Mouse (Mus musculus) MEL (cell line): ENCODE results near the gene Rnf169. TPM values are rescaled to one million over a fixed set of nuclear protein-coding genes. Genes with fewer than 3 reads are reported as not detected.

Source experiments
- DNase-seq: peaks from one replicate; pipeline ENCODE4 v3.0.0; 2011; ENCODE audit warnings: low read depth, low spot score
- H3K27ac ChIP-seq: 2 replicates; pipeline ENCODE4 v1.5.1; 2012; ENCODE audit warnings: low read depth, mild to moderate bottlenecking, control low read depth, low read length, moderate library complexity; ENCODE audit not compliant: control insufficient read depth
- H3K27me3 ChIP-seq, 2 experiments: fragments of 150-350 bp in 1 of 2; sonication (generic) in 1 of 2; 2 replicates each; pipeline ENCODE4 v1.6.1; 2012; ENCODE audit warnings: low read length in 2 of 2, mild to moderate bottlenecking in 2 of 2, improper control_type of control experiment in 1 of 2, moderate library complexity in 1 of 2; ENCODE audit not compliant: insufficient read depth in 2 of 2, control insufficient read depth in 1 of 2
- H3K36me3 ChIP-seq, 2 experiments: 2 replicates each; pipeline ENCODE4 v1.6.1; 2012 to 2014; ENCODE audit warnings: low read length in 2 of 2, improper control_type of control experiment in 1 of 2, inconsistent platforms in 1 of 2, mild to moderate bottlenecking in 1 of 2; ENCODE audit not compliant: insufficient read depth in 2 of 2, control insufficient read depth in 1 of 2
- H3K4me1 ChIP-seq, 2 experiments: fragments of 150-350 bp in 1 of 2; sonication (generic) in 1 of 2; 2 replicates each; pipeline ENCODE4 v1.6.1; 2012; ENCODE audit warnings: low read length in 2 of 2, improper control_type of control experiment in 1 of 2, mild to moderate bottlenecking in 1 of 2; ENCODE audit not compliant: insufficient read depth in 2 of 2, control insufficient read depth in 1 of 2
- H3K4me3 ChIP-seq, 2 experiments: fragments of 150-350 bp in 1 of 2; sonication (generic) in 1 of 2; 2 replicates each; pipeline ENCODE4 v1.5.1; 2012; ENCODE audit warnings: low read depth in 2 of 2, low read length in 2 of 2, mild to moderate bottlenecking in 2 of 2, moderate library complexity in 2 of 2, control low read depth in 1 of 2, improper control_type of control experiment in 1 of 2; ENCODE audit not compliant: control insufficient read depth in 1 of 2, insufficient read depth in 1 of 2
- H3K79me2 ChIP-seq: 2 replicates; pipeline ENCODE4 v1.6.1; 2012; ENCODE audit warnings: mild to moderate bottlenecking, low read length, moderate library complexity; ENCODE audit not compliant: control insufficient read depth, poor library complexity, insufficient read depth
- H3K9ac ChIP-seq: 2 replicates; pipeline ENCODE4 v1.6.1; 2012; ENCODE audit warnings: low read depth, mild to moderate bottlenecking, control low read depth, low read length, moderate library complexity; ENCODE audit not compliant: control insufficient read depth, poor library complexity, severe bottlenecking
- H3K9me3 ChIP-seq: fragments of 150-350 bp; sonication (generic); replicated peaks from 2 replicates; pipeline ENCODE4 v1.6.1; 2012; ENCODE audit warnings: mild to moderate bottlenecking, low read length, improper control_type of control experiment, moderate library complexity; ENCODE audit not compliant: insufficient read depth
- BHLHE40 ChIP-seq: IDR thresholded peaks from 2 replicates; pipeline ENCODE4 v1.6.1; 2012; ENCODE audit warnings: low read depth, mild to moderate bottlenecking, inconsistent platforms, low read length, improper control_type of control experiment, borderline replicate concordance
- CTCF ChIP-seq, 3 experiments: IDR thresholded peaks in 2 of 3; conservative IDR thresholded peaks in 1 of 3; 2 replicates each; pipeline ENCODE4 v1.5.1; 2011 to 2012; ENCODE audit warnings: low read length in 3 of 3, low read depth in 2 of 3, mild to moderate bottlenecking in 2 of 3, improper control_type of control experiment in 1 of 3, inconsistent platforms in 1 of 3, mixed read lengths in 1 of 3, moderate library complexity in 1 of 3; ENCODE audit not compliant: control insufficient read depth in 1 of 3, insufficient read depth in 1 of 3, poor library complexity in 1 of 3, severe bottlenecking in 1 of 3
- E2F4 ChIP-seq: IDR thresholded peaks from 2 replicates; pipeline ENCODE4 v1.6.1; 2011; ENCODE audit warnings: low read depth, low read length, improper control_type of control experiment, borderline replicate concordance
- EP300 ChIP-seq, 2 experiments: IDR thresholded peaks; 2 replicates each; pipeline ENCODE4 v1.6.1; 2011; ENCODE audit warnings: improper control_type of control experiment in 2 of 2, low read length in 2 of 2, low read depth in 1 of 2, mild to moderate bottlenecking in 1 of 2
- ETS1 ChIP-seq: IDR thresholded peaks from 2 replicates; pipeline ENCODE4 v1.6.1; 2012; ENCODE audit warnings: low read depth, mild to moderate bottlenecking, inconsistent platforms, low read length, improper control_type of control experiment, moderate library complexity
- GATA1 ChIP-seq: IDR thresholded peaks from 2 replicates; pipeline ENCODE4 v1.6.1; 2011; ENCODE audit warnings: low read depth, low read length, improper control_type of control experiment
- JUND ChIP-seq: IDR thresholded peaks from 2 replicates; pipeline ENCODE4 v1.6.1; 2011; ENCODE audit warnings: low read depth, mild to moderate bottlenecking, improper control_type of control experiment, low read length
- KAT2A ChIP-seq: conservative IDR thresholded peaks from 2 replicates; pipeline ENCODE4 v1.6.1; 2012; ENCODE audit warnings: low read depth, low read length, improper control_type of control experiment, inconsistent platforms
- MAFK ChIP-seq: IDR thresholded peaks from 2 replicates; pipeline ENCODE4 v1.6.1; 2011; ENCODE audit warnings: low read depth, mild to moderate bottlenecking, low read length, improper control_type of control experiment, borderline replicate concordance
- MAX ChIP-seq: IDR thresholded peaks from 2 replicates; pipeline ENCODE4 v1.6.1; 2011; ENCODE audit warnings: low read length, improper control_type of control experiment
- MAZ ChIP-seq: IDR thresholded peaks from 2 replicates; pipeline ENCODE4 v1.6.1; 2012; ENCODE audit warnings: low read depth, mild to moderate bottlenecking, inconsistent platforms, low read length, improper control_type of control experiment
- MEF2A ChIP-seq: IDR thresholded peaks from 2 replicates; pipeline ENCODE4 v1.6.1; 2014; ENCODE audit warnings: low read depth, mild to moderate bottlenecking, inconsistent platforms, low read length, improper control_type of control experiment; ENCODE audit not compliant: poor library complexity, insufficient replicate concordance, severe bottlenecking; ENCODE audit errors: extremely low read depth
- MXI1 ChIP-seq: IDR thresholded peaks from 2 replicates; pipeline ENCODE4 v1.6.1; 2011; ENCODE audit warnings: mild to moderate bottlenecking, low read depth, low read length, improper control_type of control experiment
- MYC ChIP-seq: IDR thresholded peaks from 2 replicates; pipeline ENCODE4 v1.6.1; 2011; ENCODE audit warnings: low read depth, mild to moderate bottlenecking, low read length, improper control_type of control experiment, moderate library complexity
- NRF1 ChIP-seq: IDR thresholded peaks from 2 replicates; pipeline ENCODE4 v1.6.1; 2014; ENCODE audit warnings: low read depth, mild to moderate bottlenecking, inconsistent platforms, low read length, improper control_type of control experiment, moderate library complexity; ENCODE audit not compliant: poor library complexity, insufficient read depth, severe bottlenecking
- POLR2AphosphoS2 ChIP-seq: IDR thresholded peaks from 2 replicates; pipeline ENCODE4 v1.6.1; 2011; ENCODE audit warnings: low read length, improper control_type of control experiment
- POLR2AphosphoS5 ChIP-seq: IDR thresholded peaks from 2 replicates; pipeline ENCODE4 v1.6.1; 2012; ENCODE audit warnings: low read depth, borderline replicate concordance, mild to moderate bottlenecking, inconsistent platforms, low read length, moderate library complexity, mixed read lengths
- RAD21 ChIP-seq: IDR thresholded peaks from 2 replicates; pipeline ENCODE4 v1.6.1; 2011; ENCODE audit warnings: mild to moderate bottlenecking, low read depth, low read length, improper control_type of control experiment
- RCOR1 ChIP-seq: IDR thresholded peaks from 2 replicates; pipeline ENCODE4 v1.6.1; 2012; ENCODE audit warnings: low read depth, mild to moderate bottlenecking, inconsistent platforms, low read length, improper control_type of control experiment
- SIN3A ChIP-seq: IDR thresholded peaks from 2 replicates; pipeline ENCODE4 v1.6.1; 2012; ENCODE audit warnings: low read length, improper control_type of control experiment, inconsistent platforms
- SMC3 ChIP-seq: IDR thresholded peaks from 2 replicates; pipeline ENCODE4 v1.6.1; 2011; ENCODE audit warnings: low read depth, low read length, improper control_type of control experiment
- TBP ChIP-seq: IDR thresholded peaks from 2 replicates; pipeline ENCODE4 v1.8.0; 2011; ENCODE audit warnings: low read depth, low read length, improper control_type of control experiment
- TCF12 ChIP-seq: IDR thresholded peaks from 2 replicates; pipeline ENCODE4 v1.6.1; 2014; ENCODE audit warnings: low read depth, mild to moderate bottlenecking, inconsistent platforms, low read length, improper control_type of control experiment, moderate library complexity
- UBTF ChIP-seq: IDR thresholded peaks from 2 replicates; pipeline ENCODE4 v1.6.1; 2012; ENCODE audit warnings: low read depth, mild to moderate bottlenecking, inconsistent platforms, low read length, improper control_type of control experiment, moderate library complexity, borderline replicate concordance; ENCODE audit not compliant: insufficient read depth
- USF1 ChIP-seq: IDR thresholded peaks from 2 replicates; pipeline ENCODE4 v1.6.1; 2014; ENCODE audit warnings: low read depth, mild to moderate bottlenecking, inconsistent platforms, low read length, improper control_type of control experiment, moderate library complexity
- USF2 ChIP-seq, 2 experiments: IDR thresholded peaks; 2 replicates each; pipeline ENCODE4 v1.6.1; 2011 to 2012; ENCODE audit warnings: improper control_type of control experiment in 2 of 2, low read length in 2 of 2, borderline replicate concordance in 1 of 2, inconsistent platforms in 1 of 2, low read depth in 1 of 2, mild to moderate bottlenecking in 1 of 2; ENCODE audit not compliant: insufficient read depth in 1 of 2
- ZC3H11A ChIP-seq: IDR thresholded peaks from 2 replicates; pipeline ENCODE4 v1.6.1; 2012; ENCODE audit warnings: low read depth, mild to moderate bottlenecking, inconsistent platforms, low read length, improper control_type of control experiment
- ZMIZ1 ChIP-seq: IDR thresholded peaks from 2 replicates; pipeline ENCODE4 v1.6.1; 2012; ENCODE audit warnings: low read depth, mild to moderate bottlenecking, inconsistent platforms, low read length, improper control_type of control experiment, moderate library complexity
- ZNF384 ChIP-seq: IDR thresholded peaks from 2 replicates; pipeline ENCODE4 v1.6.1; 2012; ENCODE audit warnings: low read depth, mild to moderate bottlenecking, inconsistent platforms, low read length, improper control_type of control experiment
- polyA plus RNA-seq, 2 experiments: library from polyadenylated mRNA; stranded (reverse) in 1 of 2; unstranded in 1 of 2; fragments of >175 nt in 1 of 2; fragments of >200 nt in 1 of 2; gene quantifications; 2 replicates each; pipeline versions ENCODE4 v1.2.1 to v1.2.4; 2012; ENCODE audit warnings: low replicate concordance in 2 of 2, low read depth in 1 of 2; ENCODE audit not compliant: insufficient read length in 2 of 2, insufficient read depth in 1 of 2, missing spikeins in 1 of 2
- total RNA-seq: library from RNA; depleted of rRNA; stranded (reverse); fragments of 300-350 nt; gene quantifications from 2 replicates; pipeline ENCODE4 v1.2.3, GENCODE M21; 2012

Gene Rnf169
- total and polyA plus RNA-seq, 3 experiments = 6.2 to 7.2 TPM; not detected in 1

DNA sequence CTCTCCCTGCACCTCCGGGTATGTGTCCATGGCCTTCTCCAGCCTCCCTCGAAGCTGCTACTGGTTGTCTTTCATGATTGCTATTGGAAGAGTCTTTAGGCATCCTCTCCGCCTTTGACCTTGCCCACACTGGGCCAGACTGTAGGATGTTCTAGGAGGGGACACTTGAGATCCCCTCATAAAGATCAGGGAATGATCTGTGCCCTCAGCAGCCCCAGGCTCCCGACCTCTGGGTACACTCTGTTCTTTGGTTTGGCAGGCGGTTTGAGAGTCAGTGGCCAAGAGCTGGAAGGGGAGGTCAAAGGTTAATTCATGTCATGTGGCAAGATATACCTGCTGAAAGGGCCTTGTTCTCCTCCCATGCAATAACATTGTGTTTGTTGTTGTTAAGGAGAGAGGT, 30.5 kb upstream of the Rnf169 start:
- Histone ChIP-seq H3K9me3 (no peaks in the 10 kb centered on the region), H3K4me1 (peaks cover 0 to 5% of the 10 kb centered on the region in 2 experiments; a peak in 2 of 4 replicates), H3K36me3 (no peaks in the 10 kb centered on the region), H3K4me3 (no peak overlapping the region), H3K27me3 (peaks cover 9 to 17% of the 10 kb centered on the region in 2 experiments), H3K9ac (no peak overlapping the region), H3K79me2 (no peaks in the 10 kb centered on the region), H3K27ac (no peak overlapping the region)
- TF ChIP-seq ZC3H11A (no peak), ETS1 (no peak), MAZ (no peak), USF1 (no peak), POLR2AphosphoS5 (no peak), TCF12 (no peak), GATA1 (no peak), SMC3 (no peak), MAFK (no peak), MEF2A (no peak), BHLHE40 (no peak), ZNF384 (no peak), SIN3A (no peak), POLR2AphosphoS2 (no peak), NRF1 (no peak), EP300 (IDR thresholded peaks at IDR 0.05; ENCODE audit: low read depth in 1 of 2, low read length in 2 of 2) (no peak), MAX (no peak), USF2 (IDR thresholded peaks at IDR 0.05; ENCODE audit: borderline replicate concordance in 1 of 2, insufficient read depth in 1 of 2, low read depth in 1 of 2, low read length in 2 of 2) (no peak)
- no peak for DNase-seq

DNA sequence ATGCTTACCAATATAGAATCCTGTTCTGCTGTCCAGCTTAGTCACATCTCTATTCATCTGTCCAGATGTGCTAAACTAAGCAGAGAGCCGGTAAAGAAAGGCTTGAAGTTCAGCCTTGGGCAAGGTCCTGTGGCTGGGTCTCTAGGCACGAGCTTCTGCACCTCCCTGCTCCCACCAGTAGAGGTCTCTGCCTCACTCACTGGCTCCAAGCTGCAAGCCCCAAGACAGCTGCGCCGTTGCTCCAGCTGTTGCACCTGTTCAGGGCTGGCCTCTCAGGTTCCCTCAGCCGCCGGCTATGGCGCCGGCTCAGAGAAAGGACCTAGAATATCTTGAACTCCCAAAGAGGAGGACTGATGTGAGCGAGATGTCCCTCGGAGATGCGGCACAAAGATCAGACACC, 29.4 kb upstream of the Rnf169 start:
- Histone ChIP-seq H3K27me3 (peaks cover 9 to 14% of the 10 kb centered on the region in 2 experiments), H3K9me3 (no peaks in the 10 kb centered on the region), H3K36me3 (no peaks in the 10 kb centered on the region), H3K4me1 (peaks cover 0 to 5% of the 10 kb centered on the region in 2 experiments; a peak in 2 of 4 replicates), H3K9ac (no peak overlapping the region), H3K27ac (no peak overlapping the region), H3K4me3 (no peak overlapping the region), H3K79me2 (no peaks in the 10 kb centered on the region)
- peak; percentile 72 for DNase-seq
- TF ChIP-seq NRF1 (no peak), RCOR1 (no peak), SMC3 (peak; percentile 63), ZC3H11A (peak; percentile 20; the same call in 1 of the 2 replicates), MAX (no peak), MEF2A (no peak), BHLHE40 (0 out of 2 replicates have a peak, but pooled peaks have one; percentile 28), EP300 (IDR thresholded peaks at IDR 0.05; ENCODE audit: low read depth in 1 of 2, low read length in 2 of 2) (no peak), SIN3A (no peak), KAT2A (no peak), RAD21 (peak; percentile 48), UBTF (no peak), E2F4 (no peak), MXI1 (no peak), MYC (no peak), TCF12 (no peak), CTCF (IDR thresholded peaks at IDR 0.05 in 2 of 3, conservative IDR thresholded peaks at IDR 0.05 in 1 of 3; ENCODE audit: control insufficient read depth in 1 of 3, insufficient read depth in 1 of 3, low read depth in 2 of 3, low read length in 3 of 3, poor library complexity in 1 of 3, severe bottlenecking in 1 of 3) (peak; percentile 70 to 88 (median 80)), JUND (no peak), ZMIZ1 (no peak), POLR2AphosphoS2 (no peak), TBP (no peak)
